ENCODE assay signal across 8 mouse cellular contexts in genomic region chr13:32964989-32965811, GRCm38 (mm10). TPM values are rescaled to one million over a fixed set of nuclear protein-coding genes. Genes with fewer than 3 reads are reported as not detected.
DNase-seq lines count a peak whose midpoint lies in the region; ATAC-seq and TF ChIP-seq lines count a peak whose summit lies in the region.

Gene Serpinb6b, plus strand, starts transcription at chr13:32965209.

- no peaks in the 10 kb centered on the region for H3K9me3 ChIP-seq in lung, embryonic 16.5 days (ENCODE audit: control insufficient read depth, low read length)

- no peaks in the 10 kb centered on the region for H3K4me1 ChIP-seq in kidney, adult 2 months (ENCODE audit: control insufficient read depth, insufficient read depth, low read length)
- peaks cover 13% of the 10 kb centered on the region; the same call in 1 of the 2 replicates for H3K4me1 ChIP-seq in lung, embryonic 16.5 days (replicated peaks; ENCODE audit: control insufficient read depth, insufficient read depth, low read length)

- peak; percentile 77 for ATAC-seq in lung, embryonic 16.5 days (ENCODE audit: low read depth)

- no peaks in the 10 kb centered on the region for H3K27me3 ChIP-seq in kidney, adult 2 months (replicated peaks; ENCODE audit: control insufficient read depth, insufficient read depth, low read length)
- H3K27me3 ChIP-seq in lung, embryonic 16.5 days (ENCODE audit: control insufficient read depth, insufficient read depth, low read depth, low read length), result no peaks in the 10 kb centered on the region

- H3K27ac ChIP-seq in kidney, adult 2 months (ENCODE audit: insufficient read depth, low read depth, low read length), result peak within 1 kb of the TSS; percentile 65
- peak within 1 kb of the TSS; percentile 92 for H3K27ac ChIP-seq in lung, embryonic 16.5 days (ENCODE audit: low read length)

- peak within 1 kb of the TSS; percentile 57 for H3K4me3 ChIP-seq in kidney, adult 2 months (ENCODE audit: insufficient read depth, low read depth, low read length)
- peak within 1 kb of the TSS; percentile 54 for H3K4me3 ChIP-seq in lung, embryonic 16.5 days (ENCODE audit: low read length)

- H3K4me2 ChIP-seq in lung, embryonic 16.5 days (ENCODE audit: low read depth, low read length), result peak within 1 kb of the TSS; percentile 68

- 26% methylated on average over 16 of the region's 16 CpGs for WGBS in kidney, adult 2 months
- 26% methylated on average over 16 of the region's 16 CpGs for WGBS in lung, embryonic 16.5 days

- H3K36me3 ChIP-seq in kidney, adult 2 months (ENCODE audit: control insufficient read depth, insufficient read depth, low read length), result no peaks in the 10 kb centered on the region
- H3K36me3 ChIP-seq in lung, embryonic 16.5 days (ENCODE audit: control insufficient read depth, insufficient read depth, low read length), result no peaks in the 10 kb centered on the region

- TF ChIP-seq POLR2A in kidney, adult 2 months (IDR thresholded peaks at IDR 0.05; ENCODE audit: low read depth, low read length), result no peak

- DNase-seq in layer of hippocampus, adult 9-11 months, result peak; percentile 5
- no peak for DNase-seq in layer of hippocampus, postnatal 14 days (ENCODE audit: low spot score in 2 of 2)
- peak; percentile 32 for DNase-seq in embryo, embryonic 10 days (ENCODE audit: low spot score)
- peak; percentile 59 to 69 for DNase-seq in heart, adult 9 months (ENCODE audit: low spot score in 2 of 2)
- DNase-seq in kidney, adult 2 months, result peak; percentile 59
- peak; percentile 28 for DNase-seq in ovary, postnatal 14 days (ENCODE audit: low spot score)
- DNase-seq in urinary bladder, postnatal 36 days (ENCODE audit: low spot score in 2 of 2), result peak; percentile 4 to 30

- H3K9ac ChIP-seq in lung, embryonic 16.5 days (ENCODE audit: low read length), result peak within 1 kb of the TSS; percentile 69

- peak; percentile 26; the same call in 1 of the 2 replicates for TF ChIP-seq CTCF in kidney, adult 2 months (conservative IDR thresholded peaks at IDR 0.05; ENCODE audit: insufficient read depth, insufficient read length, low read depth, low read length)

RNA-seq across cellular contexts. Expression of gene Serpinb6b, which starts in this region (rescaled TPM):
- 1 to 10 TPM; 2.0 to 3.6 TPM for total RNA-seq in layer of hippocampus, postnatal 14 days (2021)
- 6.1 and 7.1 TPM in 2 replicates for polyA plus RNA-seq in kidney, adult 2 months (2012; rRNA removed)
- polyA plus RNA-seq in lung, embryonic 16.5 days (2015; fragmentation: Nextera tagmentation; extraction: Ambion mirVana), result 42.3 and 48.9 TPM in 2 replicates

Comparison
In these comparisons a context has a peak if more than half of its experiments do, and no peak if none do; other contexts are left out.
1. DNase-seq: peak in layer of hippocampus, adult 9-11 months (single experiment), embryo, embryonic 10 days (single experiment), heart, adult 9 months (2 of 2), kidney, adult 2 months (single experiment), ovary, postnatal 14 days (single experiment) and urinary bladder, postnatal 36 days (2 of 2); none in layer of hippocampus, postnatal 14 days (0 of 2).